Mouse (Mus musculus): ENCODE results near the gene Cacnb4. TPM values are rescaled to one million over a fixed set of nuclear protein-coding genes. Genes with fewer than 3 reads are reported as not detected.

The Cacnb4 gene
- total RNA-seq, 2 experiments from 2014 or later = not detected

DNA sequence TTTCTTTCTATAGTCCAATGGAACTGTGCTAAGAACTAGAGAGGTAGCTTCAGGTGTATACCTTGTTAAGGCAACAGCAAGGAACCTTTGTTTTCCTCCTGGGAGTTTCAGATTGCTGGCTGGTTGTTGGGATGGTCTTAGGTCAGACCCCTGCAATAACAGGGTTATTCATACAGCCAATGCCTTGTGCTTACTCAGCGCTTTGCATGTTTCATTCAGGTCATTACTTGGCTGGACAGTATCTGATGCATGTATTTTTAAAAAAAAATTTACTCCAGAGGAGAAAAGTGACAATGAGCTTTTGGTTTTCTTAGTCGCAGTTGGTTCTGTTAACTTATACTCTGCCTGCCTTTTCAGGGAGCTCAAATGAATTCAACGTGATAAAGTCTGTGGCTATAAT is 249.2 kb downstream of the Cacnb4 start:
- ATAC-seq (replicated peaks; ENCODE audit: poor library complexity) = no peak

- ATAC-seq (replicated peaks; ENCODE audit: poor library complexity) = no peak
These were observed 250.6 kb downstream of the Cacnb4 start for GRCm38 (mm10) chr2:52426041-52426440.

DNA sequence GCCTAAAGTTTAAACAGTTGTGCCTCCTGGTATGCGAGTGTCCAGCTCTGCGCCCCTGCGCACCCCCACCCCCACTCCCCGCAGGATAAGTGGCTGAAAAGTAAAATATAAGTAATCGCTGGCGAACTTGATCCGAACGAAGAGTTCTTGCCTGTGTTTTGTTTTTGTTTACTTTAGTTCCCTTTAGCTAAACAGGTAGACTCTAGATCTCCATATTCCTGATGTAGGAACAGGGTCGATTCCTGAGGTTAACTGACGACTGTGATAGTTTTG is 251.2 kb downstream of the Cacnb4 start:
- ATAC-seq (replicated peaks; ENCODE audit: poor library complexity) = no peak

DNA sequence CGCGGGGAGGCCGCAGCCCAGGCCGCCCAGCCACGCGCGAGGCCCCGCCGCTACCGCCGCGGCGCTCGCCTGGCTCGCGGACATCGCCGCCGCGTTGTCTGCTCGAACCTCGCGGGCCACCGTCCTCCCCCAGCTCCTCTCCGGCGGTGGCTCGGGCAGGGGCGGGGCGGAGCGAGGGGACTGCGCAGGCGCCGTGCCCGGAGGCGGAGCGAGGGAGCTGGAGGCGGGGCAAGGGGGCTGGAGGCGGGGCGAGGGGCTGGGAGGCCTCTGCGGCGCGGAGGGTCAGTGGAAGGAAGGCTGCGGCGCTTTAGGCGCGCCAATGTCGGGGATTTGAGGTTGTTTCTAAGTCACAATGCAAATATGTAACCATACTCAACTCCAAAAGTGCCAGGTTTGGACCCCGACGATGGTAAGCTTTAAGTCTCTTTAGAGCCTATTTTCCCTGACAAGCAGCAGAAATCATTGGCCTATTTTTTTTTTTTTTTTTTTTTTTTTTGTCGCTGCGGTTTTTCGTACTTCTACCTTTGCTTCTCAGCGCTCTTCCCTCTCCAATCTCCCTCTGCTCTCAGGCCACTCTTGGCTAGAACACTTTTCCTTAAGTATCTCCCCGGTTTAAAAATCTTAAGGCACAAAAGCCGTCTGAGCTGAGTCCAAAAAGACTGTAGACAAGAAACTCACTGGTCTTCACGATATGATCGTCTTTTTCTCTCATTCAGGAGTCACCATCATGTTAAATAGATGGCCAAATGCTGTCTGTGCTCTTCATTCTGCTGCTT is 251.7 kb downstream of the Cacnb4 start, which contains the start of gene Arl5a:
Gene Arl5a, minus strand, starts transcription at position 155 of the 776 bp plus-strand sequence.
- ATAC-seq (replicated peaks; ENCODE audit: poor library complexity) = peak; percentile 91

- ATAC-seq (replicated peaks; ENCODE audit: poor library complexity) = peak; percentile 22
These were observed 252.3 kb downstream of the Cacnb4 start for GRCm38 (mm10) chr2:52424248-52424728.

DNA sequence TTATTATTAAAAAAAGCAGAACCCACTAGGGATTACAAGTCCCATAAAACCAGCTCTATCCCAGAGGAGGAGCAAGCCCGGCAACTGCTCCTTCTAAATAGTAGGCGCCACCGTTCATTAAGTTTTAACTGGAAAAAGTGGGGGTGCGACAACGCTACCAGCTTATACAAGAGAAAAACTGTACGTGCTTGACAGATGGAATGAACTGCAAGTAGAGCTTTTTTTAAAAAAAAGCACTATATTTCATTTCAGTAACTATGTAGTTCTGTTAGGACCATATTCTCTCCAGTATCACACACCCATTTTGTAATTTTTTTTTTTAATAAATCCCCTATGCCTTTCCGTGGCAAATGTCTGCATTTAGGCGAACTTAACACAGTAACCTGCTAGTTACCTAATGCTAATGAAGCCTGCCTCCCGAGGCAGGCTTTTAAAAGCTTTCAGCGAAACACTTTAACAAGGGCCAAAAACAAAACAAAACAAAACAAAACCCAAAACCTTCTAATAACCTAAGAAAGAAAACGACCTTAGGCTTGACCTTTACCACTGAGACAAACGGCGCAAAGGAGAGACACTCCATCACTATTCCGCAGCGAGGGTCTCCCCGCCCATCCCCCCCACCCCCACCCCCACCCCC is 252.9 kb downstream of the Cacnb4 start:
- no peak for ATAC-seq (replicated peaks; ENCODE audit: poor library complexity)

GRCm38 (mm10) chr2:52422871-52423610 is 253.6 kb downstream of the Cacnb4 start:
- no peak for ATAC-seq (replicated peaks; ENCODE audit: poor library complexity)

- no peak for ATAC-seq (replicated peaks; ENCODE audit: poor library complexity)
These were observed 255.4 kb downstream of the Cacnb4 start for GRCm38 (mm10) chr2:52421197-52421596.

- no peak for ATAC-seq (replicated peaks; ENCODE audit: poor library complexity)
These were observed 256.5 kb downstream of the Cacnb4 start for GRCm38 (mm10) chr2:52420001-52420710.

- peak; percentile 38; the same call in 1 of the 2 replicates for ATAC-seq (replicated peaks; ENCODE audit: poor library complexity)
These were observed 257.3 kb downstream of the Cacnb4 start for GRCm38 (mm10) chr2:52419295-52419694.

GRCm38 (mm10) chr2:52412524-52413037 is 264.1 kb downstream of the Cacnb4 start:
- no peak for ATAC-seq (replicated peaks; ENCODE audit: poor library complexity)

GRCm38 (mm10) chr2:52406480-52406879 is 270.2 kb downstream of the Cacnb4 start:
- ATAC-seq (replicated peaks; ENCODE audit: poor library complexity) = peak; percentile 60; the same call in 1 of the 2 replicates

GRCm38 (mm10) chr2:52405238-52405637 is 271.4 kb downstream of the Cacnb4 start:
- no peak for ATAC-seq (replicated peaks; ENCODE audit: poor library complexity)

DNA sequence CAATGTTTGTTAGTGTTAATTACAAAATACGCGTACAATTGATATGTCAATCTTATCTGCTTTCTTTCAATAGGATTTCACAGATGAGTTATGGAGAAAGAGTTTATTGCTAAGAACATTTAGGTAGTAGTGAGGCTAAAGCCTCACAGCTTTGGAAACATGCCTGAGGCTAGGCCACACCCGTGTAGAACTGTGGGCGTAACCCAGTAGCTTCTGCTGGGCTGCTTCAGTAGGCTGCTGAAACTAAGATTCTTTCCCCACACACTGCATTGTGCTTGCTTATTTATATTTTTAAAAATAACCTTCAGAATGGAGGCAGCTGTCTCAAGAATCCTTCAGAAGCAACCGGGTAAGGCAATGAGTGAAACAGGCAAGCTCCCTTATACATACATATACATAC is 282.1 kb downstream of the Cacnb4 start:
- ATAC-seq (replicated peaks; ENCODE audit: poor library complexity) = peak; percentile 50; the same call in 1 of the 2 replicates

DNA sequence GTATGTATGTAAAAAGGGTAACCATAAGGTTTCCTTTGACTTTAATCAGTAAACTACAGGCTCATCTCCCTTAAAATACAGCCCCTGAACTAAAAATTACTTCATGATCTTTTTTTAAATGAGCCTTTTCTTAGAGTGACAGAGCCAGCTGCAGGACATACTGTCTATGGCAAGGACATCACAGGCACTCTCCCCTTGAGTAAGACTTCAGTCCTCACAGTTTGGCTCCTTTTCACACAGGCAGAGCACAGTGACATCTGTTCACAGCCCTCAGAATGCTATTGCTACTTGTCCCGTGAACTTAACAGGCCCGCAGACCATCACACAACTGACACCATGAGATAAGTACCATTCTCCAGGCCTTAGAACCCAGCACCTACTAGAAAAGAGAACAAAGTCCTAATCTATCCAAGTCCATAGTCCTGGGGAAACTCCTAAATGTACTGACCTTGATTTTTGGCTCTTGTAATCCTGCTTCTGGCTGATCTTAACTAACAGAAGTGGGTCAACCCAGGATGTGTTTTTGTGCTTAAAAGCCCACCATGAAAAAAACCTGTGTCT is 286.1 kb downstream of the Cacnb4 start:
- ATAC-seq (replicated peaks; ENCODE audit: poor library complexity) = no peak

DNA sequence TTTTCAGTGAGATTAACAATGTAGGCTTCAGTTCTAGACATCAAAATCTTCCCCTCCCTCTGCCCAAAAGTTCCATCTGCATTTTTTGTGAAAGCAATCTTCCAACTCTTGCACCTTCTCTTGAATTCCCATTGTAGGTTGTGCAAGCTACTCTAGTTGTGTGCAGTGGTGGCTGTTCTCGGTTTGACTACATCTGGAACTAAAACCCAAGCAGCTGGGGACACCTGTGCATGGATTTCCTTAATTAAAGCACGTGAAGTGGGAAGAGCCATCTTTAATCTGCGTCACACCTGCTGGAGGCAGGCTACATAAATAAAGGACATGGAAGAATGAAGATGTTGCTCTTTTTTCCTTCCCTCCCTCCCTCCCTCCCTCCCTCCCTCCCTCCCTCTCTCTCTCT is 286.7 kb downstream of the Cacnb4 start:
- ATAC-seq (replicated peaks; ENCODE audit: poor library complexity) = no peak

DNA sequence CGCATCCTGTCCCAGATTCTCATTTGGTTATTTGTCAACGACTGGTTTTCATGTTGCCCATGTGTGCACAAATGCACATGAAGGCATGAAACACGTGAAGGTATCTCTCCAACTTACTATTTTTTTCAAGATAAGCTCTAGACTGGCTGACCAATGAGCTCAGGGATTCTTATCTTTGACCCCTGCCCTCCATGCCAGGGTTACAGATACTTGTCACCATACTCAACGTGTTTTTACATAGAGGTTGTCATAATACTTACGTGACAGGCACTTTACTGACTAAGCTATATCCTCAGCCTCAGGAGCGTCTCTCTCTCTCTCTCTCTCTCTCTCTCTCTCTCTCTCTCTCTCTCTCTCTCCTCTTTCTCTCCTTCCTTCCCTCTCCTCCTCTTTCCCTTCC is 290.2 kb downstream of the Cacnb4 start:
- ATAC-seq (replicated peaks; ENCODE audit: poor library complexity) = no peak

DNA sequence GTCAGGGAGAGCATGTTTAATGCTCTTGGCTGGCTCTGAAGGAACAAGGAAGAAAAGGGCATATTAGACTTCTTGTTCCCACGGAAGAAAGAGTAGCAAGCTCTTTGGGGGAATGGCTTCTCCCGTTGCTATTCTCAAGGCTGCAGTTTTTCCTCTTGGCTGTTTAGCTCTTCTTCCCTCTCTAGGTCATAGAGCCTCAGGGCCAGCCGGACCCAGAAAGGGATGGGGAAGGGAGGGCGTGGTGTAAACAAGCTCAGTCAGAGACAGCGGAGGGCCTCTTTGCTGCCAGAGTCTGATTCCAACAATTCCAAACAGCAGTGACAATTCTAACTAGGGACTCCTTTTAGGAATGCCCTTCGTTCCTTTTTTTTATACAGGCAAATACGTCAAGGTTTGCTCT is 290.6 kb downstream of the Cacnb4 start:
- ATAC-seq (replicated peaks; ENCODE audit: poor library complexity) = no peak

- ATAC-seq (replicated peaks; ENCODE audit: poor library complexity) = peak; percentile 93
These were observed 297.8 kb downstream of the Cacnb4 start for GRCm38 (mm10) chr2:52378848-52379261.

GRCm38 (mm10) chr2:52378448-52378804 is 298.2 kb downstream of the Cacnb4 start, which contains the start of gene Neb:
Gene Neb (minus strand): TSS chr2:52378474.
- peak; percentile 83 for ATAC-seq (replicated peaks; ENCODE audit: poor library complexity)

Data from megakaryocyte progenitor cell, adult 5-6 weeks (primary cell).